Mouse (Mus musculus) ES-E14 (cell line): Measurements from ENCODE around the gene Scn3b. TPM values are rescaled to one million over a fixed set of nuclear protein-coding genes. Genes with fewer than 3 reads are reported as not detected.

ENCODE experiments used
- DNase-seq: peaks from one replicate; pipeline ENCODE4 v3.0.0-alpha.2; 2013; ENCODE audit warnings: low read depth, low spot score
- H3K27ac ChIP-seq: 2 replicates; pipeline ENCODE4 v1.5.1; 2012; ENCODE audit warnings: low read depth, mild to moderate bottlenecking, low read length, moderate library complexity, mixed read lengths; ENCODE audit not compliant: poor library complexity, insufficient read depth, severe bottlenecking
- H3K36me3 ChIP-seq: 2 replicates; pipeline ENCODE4 v1.6.1; 2012; ENCODE audit warnings: mild to moderate bottlenecking, low read length, moderate library complexity, mixed read lengths; ENCODE audit not compliant: control insufficient read depth, poor library complexity, insufficient read depth, severe bottlenecking
- H3K4me1 ChIP-seq, 2 experiments: fragments of 150-350 bp in 1 of 2; sonication (generic) in 1 of 2; 2 replicates each; pipeline ENCODE4 v1.6.1; 2012; ENCODE audit warnings: low read length in 2 of 2, mild to moderate bottlenecking in 1 of 2, mixed read lengths in 1 of 2; ENCODE audit not compliant: control insufficient read depth in 2 of 2, insufficient read depth in 2 of 2, poor library complexity in 1 of 2
- H3K4me3 ChIP-seq, 2 experiments: fragments of 150-350 bp in 1 of 2; sonication (generic) in 1 of 2; 2 replicates each; pipeline ENCODE4 v1.5.1; 2012; ENCODE audit warnings: low read length in 2 of 2, low read depth in 1 of 2, mild to moderate bottlenecking in 1 of 2, mixed read lengths in 1 of 2; ENCODE audit not compliant: insufficient read depth in 1 of 2, poor library complexity in 1 of 2, severe bottlenecking in 1 of 2
- H3K9ac ChIP-seq: 2 replicates; pipeline ENCODE4 v1.6.1; 2012; ENCODE audit warnings: low read depth, mild to moderate bottlenecking, low read length, mixed read lengths; ENCODE audit not compliant: poor library complexity, insufficient read depth, severe bottlenecking
- H3K9me3 ChIP-seq: fragments of 150-350 bp; sonication (generic); 2 replicates; pipeline ENCODE4 v1.6.1; 2012; ENCODE audit warnings: low read depth, mild to moderate bottlenecking, low read length; ENCODE audit not compliant: control insufficient read depth, insufficient read depth
- CHD2 ChIP-seq: IDR thresholded peaks from 2 replicates; pipeline ENCODE4 v1.6.1; 2014; ENCODE audit warnings: mild to moderate bottlenecking, low read depth, low read length, inconsistent platforms
- HCFC1 ChIP-seq: IDR thresholded peaks from 2 replicates; pipeline ENCODE4 v1.6.1; 2012; ENCODE audit warnings: low read length, inconsistent platforms, borderline replicate concordance; ENCODE audit not compliant: insufficient read depth
- MAFK ChIP-seq: IDR thresholded peaks from 2 replicates; pipeline ENCODE4 v1.6.1; 2014; ENCODE audit warnings: mild to moderate bottlenecking, low read depth, low read length, inconsistent platforms; ENCODE audit not compliant: insufficient read depth
- ZC3H11A ChIP-seq: IDR thresholded peaks from 2 replicates; pipeline ENCODE4 v1.6.1; 2012; ENCODE audit warnings: low read depth, mild to moderate bottlenecking, inconsistent platforms, low read length, borderline replicate concordance
- ZNF384 ChIP-seq: IDR thresholded peaks from 2 replicates; pipeline ENCODE4 v1.6.1; 2012; ENCODE audit warnings: low read depth, low read length, inconsistent platforms
- in situ Hi-C, 2 experiments: fragments of 600-800 bp; cut with MboI; formaldehyde crosslinking; loops; one replicate each; pipeline ENCODE4 v1.15.1; 2025; ENCODE audit warnings: low sequenced_read_pairs in 2 of 2, inconsistent platforms in 1 of 2; ENCODE audit not compliant: unreplicated experiment in 2 of 2
- total RNA-seq: library from RNA; depleted of rRNA; stranded (reverse); fragments of 300-350 nt; gene quantifications from 2 replicates; pipeline ENCODE4 v1.2.3, GENCODE M21; 2012

The Scn3b gene
- total RNA-seq, 1 experiment, result 3.1 TPM

DNA sequence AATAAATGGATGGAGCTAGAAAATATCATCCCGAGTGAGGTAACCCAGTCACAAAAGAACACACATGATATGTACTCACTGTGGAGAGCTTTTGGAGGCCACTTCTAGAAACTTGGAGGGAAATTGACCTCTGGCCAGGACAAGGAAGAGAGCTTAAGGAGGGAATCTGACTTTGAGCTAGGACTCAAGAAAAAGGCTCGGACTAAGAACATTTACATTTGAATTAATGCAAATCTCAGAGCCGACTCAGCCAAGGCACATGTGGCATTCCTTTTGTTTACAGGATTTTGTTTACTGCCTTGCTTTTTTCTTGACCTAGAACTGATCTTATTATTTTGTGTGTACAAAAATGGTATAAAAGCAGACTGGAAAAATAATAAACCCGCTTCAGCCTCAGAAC lies 29.3 kb upstream of the Scn3b start:
- Histone ChIP-seq H3K4me1 (peaks cover 0 to 14% of the 10 kb centered on the region in 2 experiments; a peak in 2 of 4 replicates), H3K9me3 (no peaks in the 10 kb centered on the region), H3K27ac (peak overlapping the region; percentile 98; the same call in 1 of the 2 replicates), H3K36me3 (peaks cover 14% of the 10 kb centered on the region), H3K9ac (peak overlapping the region; percentile 55; the same call in 1 of the 2 replicates), H3K4me3 (peak overlapping the region; percentile 69 to 71)
- in situ Hi-C loops, result no loop called here
- TF ChIP-seq ZC3H11A, result no peak
- peak; percentile 4; the same call in 1 of the 2 replicates for TF ChIP-seq MAFK
- no peak for TF ChIP-seq CHD2
- DNase-seq, result peak; percentile 64

DNA sequence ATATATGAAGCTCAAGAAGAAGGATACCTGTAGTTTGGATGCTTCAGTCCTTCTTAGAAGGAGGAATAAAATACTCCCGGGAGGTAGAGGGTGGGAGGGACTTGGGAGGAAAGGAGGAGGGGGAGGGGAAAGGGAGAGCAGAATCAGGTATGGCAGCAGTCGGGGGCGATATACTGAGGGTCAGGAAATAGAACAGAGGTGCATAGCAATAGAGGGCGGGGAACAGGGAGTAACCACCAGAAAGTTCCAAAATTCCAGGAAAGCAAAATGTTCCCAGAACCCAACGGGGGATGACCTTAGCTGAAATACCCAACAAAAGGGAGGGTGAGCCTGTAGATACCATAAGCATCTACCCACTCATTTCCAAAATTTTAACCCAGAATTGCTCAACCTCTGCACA lies 28.7 kb upstream of the Scn3b start:
- peaks cover 0 to 12% of the 10 kb centered on the region in 2 experiments; a peak in 2 of 4 replicates for H3K4me1 ChIP-seq
- H3K36me3 ChIP-seq, result peaks cover 10% of the 10 kb centered on the region
- peak overlapping the region; percentile 50 to 71 for H3K4me3 ChIP-seq
- H3K9me3 ChIP-seq, result no peaks in the 10 kb centered on the region
- peak overlapping the region; percentile 68; the same call in 1 of the 2 replicates for H3K9ac ChIP-seq
- TF ChIP-seq CHD2 (no peak), ZC3H11A (no peak), HCFC1 (no peak), ZNF384 (no peak), MAFK (no peak)
- peak; percentile 79 for DNase-seq
- peak overlapping the region; percentile 98 for H3K27ac ChIP-seq
- in situ Hi-C loops, result no loop called here

DNA sequence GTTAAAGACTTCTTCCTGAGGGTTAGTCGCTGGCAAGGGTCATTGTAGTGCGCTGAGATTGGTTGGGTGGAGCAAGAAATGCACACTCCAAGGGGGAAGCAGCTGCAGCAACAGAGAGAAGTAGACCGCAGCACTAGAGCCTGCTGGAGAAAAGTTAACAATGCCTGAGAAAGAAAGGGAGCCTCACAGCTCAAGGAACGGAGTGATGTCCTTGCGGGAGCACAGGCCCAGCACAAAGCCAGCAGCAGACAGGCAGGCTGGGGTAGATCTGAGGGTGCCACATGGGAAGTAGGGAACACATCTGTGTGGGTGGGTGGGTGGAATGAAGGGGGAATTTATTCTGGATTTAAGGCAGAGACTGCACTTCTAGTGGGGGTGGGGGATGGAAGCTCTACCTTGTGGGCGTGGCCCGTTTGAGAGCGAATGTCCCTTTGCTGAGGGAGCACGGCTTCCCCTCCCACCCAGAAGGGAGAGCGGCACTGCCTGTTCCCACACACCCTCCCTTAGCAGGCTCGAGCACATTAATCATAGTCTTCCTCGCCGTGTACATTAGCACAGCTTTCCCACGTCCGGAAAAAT lies 27.7 kb upstream of the Scn3b start:
- H3K9me3 ChIP-seq, result no peaks in the 10 kb centered on the region
- in situ Hi-C loops, result no loop called here
- TF ChIP-seq HCFC1, result no peak
- no peak for TF ChIP-seq MAFK
- no peak for TF ChIP-seq CHD2
- no peak for TF ChIP-seq ZC3H11A
- TF ChIP-seq ZNF384, result no peak

DNA sequence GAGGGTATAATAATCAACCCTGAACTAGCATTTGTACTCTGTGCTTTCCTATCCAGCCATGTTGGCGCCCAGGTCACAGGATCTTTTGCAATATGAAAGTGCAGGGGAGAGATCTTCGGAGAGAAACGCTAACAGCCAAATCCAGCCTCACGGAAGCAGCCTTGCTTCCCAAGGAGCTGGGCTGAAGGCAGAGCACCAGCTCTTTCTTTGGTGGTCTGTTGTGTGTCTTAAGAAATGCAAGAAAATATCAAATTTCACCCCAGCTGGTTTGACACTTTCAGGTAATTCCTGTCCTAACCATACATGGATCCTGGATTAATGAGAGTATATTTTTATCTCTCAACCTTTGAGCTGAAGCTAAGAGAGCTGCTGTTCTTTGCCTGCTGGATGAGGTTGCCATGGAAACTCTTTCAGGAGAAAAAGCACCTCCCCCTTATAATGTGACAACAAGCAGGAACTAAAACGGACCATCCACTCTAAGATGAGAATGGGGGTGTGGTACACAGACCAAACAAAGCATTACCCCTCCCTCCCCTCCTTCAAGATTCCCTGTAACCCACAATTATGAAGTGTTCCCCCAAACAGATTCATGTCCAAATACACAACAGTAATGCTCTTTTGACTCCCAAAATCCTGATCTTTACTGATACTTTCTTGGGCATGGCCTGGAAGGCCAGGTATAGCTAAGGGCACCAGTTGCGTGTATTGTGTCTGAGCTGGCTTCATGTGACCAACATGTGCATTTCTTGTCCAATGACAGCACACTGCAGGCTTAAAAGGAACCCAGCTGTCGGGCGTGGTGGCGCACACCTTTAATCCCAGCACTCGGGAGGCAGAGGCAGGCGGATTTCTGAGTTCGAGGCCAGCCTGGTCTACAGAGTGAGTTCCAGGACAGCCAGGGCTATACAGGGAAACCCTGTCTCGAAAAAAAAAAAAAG lies 26.8 kb upstream of the Scn3b start:
- DNase-seq, result no peak

More for the DNA sequence above, 27.7 kb upstream of the Scn3b start:
- Histone ChIP-seq H3K4me3 (peak overlapping the region; percentile 50 to 71), H3K4me1 (peaks cover 0 to 6% of the 10 kb centered on the region in 2 experiments; a peak in 2 of 4 replicates), H3K27ac (peak overlapping the region; percentile 98), H3K9ac (peak overlapping the region; percentile 68; the same call in 1 of the 2 replicates), H3K36me3 (peaks cover 4% of the 10 kb centered on the region; the same call in 1 of the 2 replicates)
- peak; percentile 73 for DNase-seq

More for the DNA sequence above, 26.8 kb upstream of the Scn3b start:
- peak overlapping the region; percentile 37; the same call in 1 of the 2 replicates for H3K9ac ChIP-seq
- in situ Hi-C loops, result no loop called here
- peak overlapping the region; percentile 50 to 71 for H3K4me3 ChIP-seq
- H3K36me3 ChIP-seq, result peaks cover 4% of the 10 kb centered on the region; the same call in 1 of the 2 replicates
- H3K4me1 ChIP-seq, result peaks cover 0 to 8% of the 10 kb centered on the region in 2 experiments; a peak in 2 of 4 replicates
- H3K9me3 ChIP-seq, result no peaks in the 10 kb centered on the region
- peak overlapping the region; percentile 98 for H3K27ac ChIP-seq
- TF ChIP-seq ZC3H11A (no peak), CHD2 (no peak), ZNF384 (no peak), HCFC1 (no peak), MAFK (no peak)
